Mouse (Mus musculus) liver, embryonic 14.5 days (tissue): ENCODE results near the gene Tubb1.

Experiments used
- CTCF ChIP-seq: IDR thresholded peaks from 2 replicates; pipeline ENCODE4 v1.5.1; 2016; ENCODE audit warnings: antibody characterized with exemption, low read depth, control low read depth
- EP300 ChIP-seq: IDR thresholded peaks from 2 replicates; pipeline ENCODE4 v1.6.1; 2016; ENCODE audit warnings: antibody characterized with exemption, low read depth

- no peak for TF ChIP-seq CTCF
- TF ChIP-seq EP300 = no peak
Observed at GRCm38 (mm10) chr2:174442460-174442859, 8.0 kb upstream of the Tubb1 start.
